Mouse (Mus musculus) limb, embryonic 10.5 days (tissue): ENCODE measurements around the gene Spaca9. TPM values are rescaled to one million over a fixed set of nuclear protein-coding genes. Genes with fewer than 3 reads are reported as not detected.

Experiments
- DNase-seq: peaks from one replicate; pipeline ENCODE4 v3.0.0-alpha.2; 2017; ENCODE audit warnings: low spot score
- H3K27ac ChIP-seq: fragments of 300-500 bp; sonication (generic); 2 replicates; pipeline ENCODE4 v1.5.1; 2016; ENCODE audit warnings: mild to moderate bottlenecking
- H3K27me3 ChIP-seq: fragments of 300-500 bp; sonication (generic); 2 replicates; pipeline ENCODE4 v1.6.1; 2016; ENCODE audit warnings: low read depth, mild to moderate bottlenecking; ENCODE audit not compliant: poor library complexity, severe bottlenecking
- H3K36me3 ChIP-seq: fragments of 300-500 bp; sonication (generic); 2 replicates; pipeline ENCODE4 v1.6.1; 2016; ENCODE audit warnings: mild to moderate bottlenecking, moderate library complexity
- H3K4me1 ChIP-seq: fragments of 300-500 bp; sonication (generic); 2 replicates; pipeline ENCODE4 v1.6.1; 2016
- H3K4me3 ChIP-seq: fragments of 300-500 bp; sonication (generic); 2 replicates; pipeline ENCODE4 v1.5.1; 2016; ENCODE audit warnings: mild to moderate bottlenecking, moderate library complexity
- H3K9me3 ChIP-seq: fragments of 300-500 bp; sonication (generic); replicated peaks from 2 replicates; pipeline ENCODE4 v1.6.1; 2016; ENCODE audit warnings: mild to moderate bottlenecking
- WGBS: fragments of 180-500 bp; shearing (Covaris S2); methylation state at CpG from one replicate; pipeline ENCODE4 v1.1.7; 2016; 5-methylcytosine and 5-hydroxymethylcytosine counted together
- polyA plus RNA-seq: library from polyadenylated mRNA; unstranded; fragments of >200 nt; fragmentation: Nextera tagmentation; extraction: Ambion mirVana; gene quantifications from 2 replicates; pipeline ENCODE4 v1.2.1, GENCODE M21; 2016

Gene Spaca9
- polyA plus RNA-seq, result 2.5 and 2.8 TPM in 2 replicates

DNA sequence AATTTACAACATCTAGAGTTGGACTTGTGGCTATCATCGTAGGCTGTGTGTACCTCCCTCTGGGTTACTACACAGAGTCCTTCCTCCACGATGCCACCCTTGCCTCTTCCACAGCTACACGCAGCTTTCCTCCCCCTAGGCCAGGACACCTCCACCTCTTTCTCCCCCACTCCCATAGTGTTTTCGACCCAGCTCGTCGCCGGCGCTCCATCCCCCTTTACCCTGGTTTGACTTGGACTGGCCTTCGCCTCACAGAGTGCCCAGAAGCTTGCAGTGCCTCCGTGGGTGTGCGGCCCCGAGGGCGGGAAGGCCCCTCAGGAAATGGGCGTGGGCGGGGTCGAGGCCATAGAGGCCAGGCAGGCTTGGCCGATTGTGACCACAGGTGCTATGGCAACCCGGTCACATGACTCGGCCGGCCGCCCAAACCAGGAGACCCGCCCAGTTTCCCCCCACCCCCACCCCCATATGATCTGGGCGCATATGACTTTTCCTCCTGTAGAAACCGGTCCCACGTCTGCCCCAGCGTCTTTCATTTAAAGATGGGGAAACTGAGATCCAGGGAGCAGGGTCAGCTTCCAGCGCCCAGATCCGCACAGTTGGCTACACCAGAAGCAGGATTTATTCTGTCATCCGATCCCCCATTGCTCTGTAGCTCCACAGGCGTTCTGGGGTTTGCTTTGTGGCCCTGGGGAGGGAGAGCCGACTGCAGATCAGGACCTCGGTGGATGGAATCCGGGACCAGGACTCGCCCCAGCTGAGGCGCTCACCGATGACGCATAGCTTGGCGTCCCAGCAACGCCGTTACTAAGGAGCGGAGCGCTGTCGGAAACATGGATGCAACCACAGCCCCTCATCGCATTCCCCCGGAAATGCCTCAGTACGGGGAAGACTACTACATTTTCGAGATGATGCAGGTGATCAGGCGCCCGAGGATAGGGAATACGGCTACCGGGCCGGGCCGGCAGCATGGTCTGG lies at the start of gene Spaca9, which contains the start of gene Ak8:
Gene Spaca9 (minus strand): TSS at position 367 of the 975 bp plus-strand sequence.
Gene Ak8 (plus strand): TSS at position 804 of the 975 bp plus-strand sequence.
- no peaks in the 10 kb centered on the region for H3K36me3 ChIP-seq
- peaks cover 40% of the 10 kb centered on the region for H3K4me1 ChIP-seq
- peak within 1 kb of the TSS; percentile 58 for H3K4me3 ChIP-seq
- peak; percentile 92 for DNase-seq
- H3K27me3 ChIP-seq, result peaks cover 21% of the 10 kb centered on the region; the same call in 1 of the 2 replicates
- WGBS, result 1% methylated on average over 53 of the region's 53 CpGs
- peak within 1 kb of the TSS; percentile 76 for H3K27ac ChIP-seq
- H3K9me3 ChIP-seq, result no peaks in the 10 kb centered on the region

DNA sequence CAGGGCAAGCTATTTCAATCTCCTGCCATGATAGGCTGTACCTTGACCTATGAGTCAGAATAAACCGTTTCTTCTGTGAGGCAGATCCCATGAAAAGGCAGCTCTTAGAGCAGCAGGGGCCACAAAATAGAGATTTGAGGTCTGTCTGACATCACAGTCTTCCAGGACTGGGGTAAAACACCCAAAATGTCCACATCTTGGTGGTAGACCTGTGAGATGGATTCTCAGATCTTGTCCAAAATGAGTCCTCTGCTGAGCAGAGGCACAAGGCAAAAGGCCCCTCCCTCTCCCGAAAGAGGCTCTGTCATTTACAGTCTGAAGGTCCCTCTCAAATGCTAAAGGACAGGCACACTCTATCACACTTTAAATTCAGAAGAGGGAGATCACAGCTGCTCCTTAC lies 48.2 kb upstream of the Spaca9 start:
- DNase-seq, result no peak
- Histone ChIP-seq H3K27me3 (peaks cover 56% of the 10 kb centered on the region), H3K27ac (no peak overlapping the region), H3K9me3 (no peaks in the 10 kb centered on the region), H3K36me3 (no peaks in the 10 kb centered on the region), H3K4me3 (no peak overlapping the region), H3K4me1 (peaks cover 35% of the 10 kb centered on the region)
- WGBS, result 84% methylated on average over 2 of the region's 2 CpGs

GRCm38 (mm10) chr2:28746682-28747332 lies 47.3 kb upstream of the Spaca9 start:
- Histone ChIP-seq H3K4me3 (no peak overlapping the region), H3K27ac (no peak overlapping the region), H3K36me3 (no peaks in the 10 kb centered on the region), H3K4me1 (peaks cover 32% of the 10 kb centered on the region), H3K9me3 (no peaks in the 10 kb centered on the region), H3K27me3 (peaks cover 55% of the 10 kb centered on the region)
- WGBS, result 68% methylated on average over 15 of the region's 15 CpGs
- no peak for DNase-seq

DNA sequence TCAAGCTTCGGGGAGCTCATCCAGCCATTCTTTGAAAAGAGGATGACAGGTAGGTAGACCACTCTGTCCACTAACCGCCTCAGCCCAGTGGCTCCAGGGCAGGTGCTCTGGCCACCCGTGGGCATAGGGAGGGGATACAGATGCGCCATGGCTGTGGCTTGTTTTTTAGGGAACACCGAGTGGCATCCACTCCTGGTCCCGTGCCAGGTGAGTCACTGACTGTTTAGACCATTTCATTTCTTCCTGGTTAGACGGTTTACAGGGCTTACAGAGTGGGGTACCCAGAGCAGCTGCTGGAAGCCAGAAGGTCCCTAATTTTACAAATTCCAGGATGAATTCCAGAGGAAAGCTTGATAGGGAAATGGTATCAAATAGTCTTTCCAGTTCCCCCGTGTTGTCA lies 43.2 kb upstream of the Spaca9 start:
- DNase-seq, result no peak
- 0 out of 2 replicates have a peak, but pooled peaks cover 6% of the 10 kb centered on the region for H3K4me1 ChIP-seq
- H3K36me3 ChIP-seq, result no peaks in the 10 kb centered on the region
- no peak overlapping the region for H3K4me3 ChIP-seq
- H3K27ac ChIP-seq, result no peak overlapping the region
- 80% methylated on average over 8 of the region's 8 CpGs for WGBS
- no peaks in the 10 kb centered on the region for H3K9me3 ChIP-seq
- H3K27me3 ChIP-seq, result peaks cover 48% of the 10 kb centered on the region

DNA sequence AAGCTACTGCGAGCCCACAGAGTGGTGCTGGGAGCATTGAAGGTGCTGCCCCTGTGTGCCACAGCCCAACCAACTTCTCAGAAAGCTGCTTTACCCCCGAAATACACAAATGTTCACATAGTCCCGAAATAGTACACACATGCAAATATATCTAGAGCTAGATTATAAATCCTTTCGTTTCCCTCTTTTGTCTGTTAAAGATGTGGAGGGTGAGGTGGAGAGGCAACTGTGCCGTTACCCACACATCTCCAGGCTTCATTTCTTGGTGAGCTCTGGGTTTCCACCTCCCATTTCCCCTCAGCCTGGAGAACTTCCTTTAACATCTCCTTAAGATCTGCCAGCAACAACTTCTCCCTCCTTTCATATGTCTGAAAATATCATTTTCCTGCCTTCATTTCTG lies 40.6 kb upstream of the Spaca9 start:
- peaks cover 14% of the 10 kb centered on the region for H3K4me1 ChIP-seq
- no peak overlapping the region for H3K27ac ChIP-seq
- 92% methylated on average over 5 of the region's 5 CpGs for WGBS
- H3K4me3 ChIP-seq, result no peak overlapping the region
- DNase-seq, result no peak
- H3K36me3 ChIP-seq, result no peaks in the 10 kb centered on the region
- H3K9me3 ChIP-seq, result no peaks in the 10 kb centered on the region
- H3K27me3 ChIP-seq, result peaks cover 41% of the 10 kb centered on the region

GRCm38 (mm10) chr2:28737112-28737511 lies 37.6 kb upstream of the Spaca9 start:
- no peak for DNase-seq
- no peaks in the 10 kb centered on the region for H3K36me3 ChIP-seq
- no peak overlapping the region for H3K27ac ChIP-seq
- peaks cover 8% of the 10 kb centered on the region for H3K4me1 ChIP-seq
- H3K4me3 ChIP-seq, result no peak overlapping the region
- WGBS, result 90% methylated on average over 5 of the region's 5 CpGs
- peaks cover 38% of the 10 kb centered on the region for H3K27me3 ChIP-seq
- H3K9me3 ChIP-seq, result no peaks in the 10 kb centered on the region

- H3K27me3 ChIP-seq, result peaks cover 40% of the 10 kb centered on the region
- DNase-seq, result no peak
- peaks cover 15% of the 10 kb centered on the region for H3K4me1 ChIP-seq
- no peaks in the 10 kb centered on the region for H3K36me3 ChIP-seq
- no peaks in the 10 kb centered on the region for H3K9me3 ChIP-seq
- no peak overlapping the region for H3K27ac ChIP-seq
- no peak overlapping the region for H3K4me3 ChIP-seq
Measured at GRCm38 (mm10) chr2:28730676-28731075, 31.1 kb upstream of the Spaca9 start.

- Histone ChIP-seq H3K36me3 (no peaks in the 10 kb centered on the region), H3K27ac (0 out of 2 replicates have a peak overlapping the region, but pooled peaks have one; percentile 37), H3K4me1 (peaks cover 16% of the 10 kb centered on the region), H3K4me3 (no peak overlapping the region), H3K9me3 (no peaks in the 10 kb centered on the region), H3K27me3 (peaks cover 35% of the 10 kb centered on the region)
- WGBS, result 6% methylated on average over 16 of the region's 16 CpGs
- no peak for DNase-seq
Measured at GRCm38 (mm10) chr2:28727786-28728404, 28.4 kb upstream of the Spaca9 start.

- H3K4me1 ChIP-seq, result peaks cover 16% of the 10 kb centered on the region
- no peak overlapping the region for H3K4me3 ChIP-seq
- H3K27ac ChIP-seq, result no peak overlapping the region
- WGBS, result 54% methylated on average over 9 of the region's 9 CpGs
- H3K36me3 ChIP-seq, result no peaks in the 10 kb centered on the region
- DNase-seq, result no peak
- no peaks in the 10 kb centered on the region for H3K9me3 ChIP-seq
- H3K27me3 ChIP-seq, result peaks cover 29% of the 10 kb centered on the region
Measured at GRCm38 (mm10) chr2:28723912-28724311, 24.4 kb upstream of the Spaca9 start.

DNA sequence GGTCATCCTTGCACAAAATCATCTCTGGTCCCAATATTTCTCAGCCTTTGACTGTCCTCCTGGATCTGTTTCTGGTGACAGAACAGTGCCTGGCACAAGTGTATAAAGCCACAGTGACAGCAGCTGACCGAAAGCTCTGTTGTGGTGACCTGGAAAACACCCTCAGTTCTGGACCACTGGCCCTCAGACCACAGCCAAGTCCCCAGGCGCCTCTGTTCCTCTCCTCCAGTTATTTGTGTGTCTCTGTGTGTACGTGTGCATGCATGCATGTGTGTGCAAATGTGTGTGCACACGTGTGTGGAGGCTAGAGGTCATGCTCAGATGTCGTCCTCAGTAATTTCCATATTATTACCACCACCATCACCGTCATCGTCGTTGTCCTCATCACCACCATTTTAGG lies 22.9 kb upstream of the Spaca9 start:
- H3K36me3 ChIP-seq, result no peaks in the 10 kb centered on the region
- H3K4me1 ChIP-seq, result peaks cover 8% of the 10 kb centered on the region
- no peak overlapping the region for H3K27ac ChIP-seq
- DNase-seq, result no peak
- H3K27me3 ChIP-seq, result peaks cover 15% of the 10 kb centered on the region
- WGBS, result 93% methylated on average over 8 of the region's 8 CpGs
- H3K4me3 ChIP-seq, result no peak overlapping the region
- H3K9me3 ChIP-seq, result no peaks in the 10 kb centered on the region

- DNase-seq, result no peak
- WGBS, result 86% methylated on average over 8 of the region's 8 CpGs
- Histone ChIP-seq H3K36me3 (no peaks in the 10 kb centered on the region), H3K9me3 (no peaks in the 10 kb centered on the region), H3K4me1 (peaks cover 29% of the 10 kb centered on the region), H3K27ac (peak overlapping the region; percentile 68), H3K27me3 (peaks cover 13% of the 10 kb centered on the region; the same call in 1 of the 2 replicates), H3K4me3 (no peak overlapping the region)
Measured at GRCm38 (mm10) chr2:28713036-28713435, 13.5 kb upstream of the Spaca9 start.

DNA sequence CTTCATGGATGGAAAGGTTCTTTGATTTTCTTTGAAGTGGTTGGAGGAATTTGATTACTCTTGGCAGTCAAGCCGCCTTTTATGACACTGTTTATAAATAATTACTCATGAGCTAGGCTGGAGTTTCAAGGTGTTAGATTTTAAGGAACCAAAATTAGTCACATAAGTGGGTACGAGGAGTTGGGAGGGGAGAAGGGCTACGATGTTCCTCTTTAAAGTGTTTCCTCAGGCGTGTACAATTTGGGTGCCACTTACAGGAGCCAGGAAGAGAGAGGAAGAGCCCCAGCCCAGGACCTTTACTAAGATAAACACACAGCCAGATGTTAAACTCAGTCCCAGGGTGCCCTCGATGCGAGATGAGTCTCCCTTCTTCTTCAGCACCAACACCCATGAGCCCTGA lies 7.3 kb upstream of the Spaca9 start:
- Histone ChIP-seq H3K27me3 (peaks cover 5% of the 10 kb centered on the region), H3K4me1 (peaks cover 55% of the 10 kb centered on the region), H3K36me3 (no peaks in the 10 kb centered on the region), H3K27ac (0 out of 2 replicates have a peak overlapping the region, but pooled peaks have one; percentile 2), H3K9me3 (no peaks in the 10 kb centered on the region), H3K4me3 (no peak overlapping the region)
- DNase-seq, result no peak
- 56% methylated on average over 6 of the region's 6 CpGs for WGBS
